ENCODE assay signal across 9 mouse cellular contexts in genomic region chr4:95862781-95863499, GRCm38 (mm10).
DNase-seq lines count a peak whose midpoint lies in the region; ATAC-seq lines count a peak whose summit lies in the region.
"Had no signal": no experiment of that assay in that cellular context is flagged by ENCODE, and none has a peak within 500 bp of the region (broad histone marks: within the 10 kb centered on the region; RNA-seq: fewer than 3 reads in every experiment).

No protein-coding gene starts in this region.

- no peak overlapping the region for H3K4me2 ChIP-seq in lung, embryonic 16.5 days (ENCODE audit: low read depth, low read length)
- H3K4me2 ChIP-seq in forebrain, embryonic 15.5 days (replicated peaks) = no peak overlapping the region

- 0 out of 2 replicates have a peak overlapping the region, but pooled peaks have one; percentile 14 for H3K9ac ChIP-seq in lung, embryonic 16.5 days (ENCODE audit: low read length)
- no peak overlapping the region for H3K9ac ChIP-seq in forebrain, embryonic 15.5 days (replicated peaks)

- no peak for DNase-seq in frontal cortex, postnatal 25 days (ENCODE audit: low spot score in 2 of 2)
- DNase-seq in lung, postnatal 25 days (ENCODE audit: low spot score) = no peak
- no peak for DNase-seq in thymus, adult 18-20 months

- H3K4me3 ChIP-seq in lung, embryonic 16.5 days (ENCODE audit: low read length) = no peak overlapping the region
- H3K4me3 ChIP-seq in forebrain, embryonic 15.5 days = no peak overlapping the region

- no peaks in the 10 kb centered on the region for H3K27me3 ChIP-seq in lung, embryonic 16.5 days (ENCODE audit: control insufficient read depth, insufficient read depth, low read depth, low read length)
- no peaks in the 10 kb centered on the region for H3K27me3 ChIP-seq in forebrain, embryonic 15.5 days

- peak; percentile 56 for ATAC-seq in frontal cortex, adult (ENCODE audit: low TSS enrichment)
- peak; percentile 59 for ATAC-seq in lung, embryonic 16.5 days (ENCODE audit: low read depth)
- peak; percentile 27; the same call in 1 of the 2 replicates for ATAC-seq in forebrain, embryonic 15.5 days (replicated peaks)
- peak; percentile 80 for ATAC-seq in megakaryocyte-erythroid progenitor cell, adult 5-6 weeks (replicated peaks; ENCODE audit: low FRiP score, low TSS enrichment, poor library complexity, severe bottlenecking)
- ATAC-seq in granulocyte monocyte progenitor cell, adult 5-6 weeks (replicated peaks; ENCODE audit: poor library complexity, severe bottlenecking) = no peak

- H3K27ac ChIP-seq in lung, embryonic 16.5 days (ENCODE audit: low read length) = peak overlapping the region; percentile 20; the same call in 1 of the 2 replicates
- peak overlapping the region; percentile 20; the same call in 1 of the 2 replicates for H3K27ac ChIP-seq in forebrain, embryonic 15.5 days (replicated peaks)

- H3K4me1 ChIP-seq in lung, embryonic 16.5 days (replicated peaks; ENCODE audit: control insufficient read depth, insufficient read depth, low read length) = peaks cover 26% of the 10 kb centered on the region
- H3K4me1 ChIP-seq in forebrain, embryonic 15.5 days = peaks cover 28% of the 10 kb centered on the region

- WGBS in lung, embryonic 16.5 days = 33% methylated on average over 6 of the region's 6 CpGs
- 60% methylated on average over 6 of the region's 6 CpGs for WGBS in forebrain, embryonic 15.5 days

- H3K36me3 ChIP-seq in lung, embryonic 16.5 days (ENCODE audit: control insufficient read depth, insufficient read depth, low read length) = no peaks in the 10 kb centered on the region
- H3K36me3 ChIP-seq in forebrain, embryonic 15.5 days = no peaks in the 10 kb centered on the region
- H3K36me3 ChIP-seq: G1E had no signal

- no peaks in the 10 kb centered on the region for H3K9me3 ChIP-seq in lung, embryonic 16.5 days (ENCODE audit: control insufficient read depth, low read length)
- H3K9me3 ChIP-seq in forebrain, embryonic 15.5 days = no peaks in the 10 kb centered on the region
- H3K9me3 ChIP-seq: G1E had no signal
